Mouse (Mus musculus): ENCODE results near the gene Hhipl2.

DNA sequence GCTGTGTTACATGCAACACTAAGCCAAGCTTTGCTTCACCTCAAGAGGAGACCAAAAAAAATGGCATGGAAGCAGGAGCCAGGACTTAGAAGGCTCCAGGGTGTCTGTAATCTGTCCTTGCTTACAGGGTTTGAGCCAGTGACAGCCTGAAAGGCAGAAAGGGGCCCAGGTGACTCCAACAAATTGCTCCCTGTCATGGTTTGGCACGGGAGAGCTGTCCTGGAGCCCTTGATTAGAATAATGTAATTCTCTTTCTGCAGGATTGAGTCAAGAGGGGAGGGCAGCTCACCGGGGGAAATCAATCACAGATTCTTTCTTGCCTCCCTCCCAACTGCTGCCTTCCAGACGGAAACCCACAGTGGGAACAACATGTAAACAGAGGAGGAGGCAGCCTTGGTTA, 35.1 kb downstream of the Hhipl2 start:
- TF ChIP-seq CTCF (IDR thresholded peaks at IDR 0.05; ENCODE audit: extremely low read depth, insufficient read length, insufficient replicate concordance, low read depth, low read length) (no peak), POLR2A (IDR thresholded peaks at IDR 0.05; ENCODE audit: low read depth, low read length) (no peak)

Measured in small intestine, adult 2 months (tissue).